Mouse (Mus musculus): Measurements from ENCODE around the gene AI661453. TPM values are rescaled to one million over a fixed set of nuclear protein-coding genes. Genes with fewer than 3 reads are reported as not detected.
"Not testable (repeated sequence)": the region's sequence is repeated elsewhere in the genome, so short reads cannot be mapped to it uniquely, and the experiment has no call there.

AI661453 gene
- under 1 TPM in 3 of 4 experiments, not detected in 1; 0.16 to 0.64 (median 0.19) TPM for total RNA-seq (2022)

DNA sequence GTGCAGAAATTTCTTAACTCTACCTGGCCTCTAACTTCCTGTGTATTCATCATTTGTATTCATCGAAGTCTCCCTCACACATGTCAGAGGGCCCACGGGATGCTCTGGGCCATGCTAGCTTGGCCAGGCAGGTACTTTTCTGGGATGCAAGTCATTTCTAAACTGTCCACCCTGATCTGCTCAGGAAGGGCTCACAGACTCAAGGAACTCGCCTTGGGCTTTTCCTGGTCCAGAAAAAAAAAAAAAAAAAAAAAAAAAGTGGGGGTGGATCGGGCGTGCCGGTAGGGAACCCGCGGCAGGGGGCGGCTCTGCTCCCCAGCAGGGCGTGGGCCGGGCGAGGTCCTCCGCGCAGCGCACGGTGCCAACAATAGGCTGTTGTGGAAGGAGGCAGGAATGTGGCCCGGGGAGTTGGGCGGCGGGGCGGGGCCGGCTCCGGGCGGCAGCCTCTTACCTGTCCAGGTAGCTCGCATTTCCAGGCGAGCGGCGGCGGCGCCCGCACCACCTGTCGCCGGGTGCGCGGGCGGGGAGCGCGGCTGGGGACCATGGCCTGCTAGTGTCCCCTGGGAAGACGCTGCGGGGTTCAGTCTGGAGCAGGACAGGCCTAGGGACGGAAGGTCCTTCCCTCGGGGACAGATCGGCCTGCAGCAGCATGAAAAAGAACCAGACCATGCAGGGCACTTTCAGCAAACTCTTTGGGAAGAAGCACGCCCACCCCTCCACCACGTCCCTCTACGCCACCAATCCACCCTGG, at the start of gene AI661453:
TSS of gene AI661453 (plus strand) at position 460 of the 751 bp plus-strand sequence.
- no peak for DNase-seq (ENCODE audit: low spot score in 2 of 2)

DNA sequence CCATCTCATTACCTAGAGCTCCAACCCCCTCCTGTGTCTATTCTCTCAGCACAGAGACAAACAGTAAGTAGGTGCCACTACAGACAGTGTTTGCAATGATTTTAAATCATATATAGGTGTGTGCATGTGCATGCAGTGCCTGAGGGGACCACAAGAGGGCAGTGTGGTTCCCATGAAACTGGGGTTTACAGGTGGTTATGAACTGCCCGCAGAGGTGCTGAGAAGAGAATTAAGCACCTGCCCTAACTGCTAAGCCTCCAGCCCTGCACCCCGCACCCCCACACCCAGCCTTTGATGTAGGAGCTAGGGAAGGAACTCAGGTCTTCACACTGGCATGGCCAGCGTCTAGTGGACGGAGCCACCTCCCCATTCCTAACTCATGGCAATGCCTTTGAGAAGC, 49.8 kb upstream of the AI661453 start:
- no peak for DNase-seq (ENCODE audit: low spot score in 2 of 2)

DNA sequence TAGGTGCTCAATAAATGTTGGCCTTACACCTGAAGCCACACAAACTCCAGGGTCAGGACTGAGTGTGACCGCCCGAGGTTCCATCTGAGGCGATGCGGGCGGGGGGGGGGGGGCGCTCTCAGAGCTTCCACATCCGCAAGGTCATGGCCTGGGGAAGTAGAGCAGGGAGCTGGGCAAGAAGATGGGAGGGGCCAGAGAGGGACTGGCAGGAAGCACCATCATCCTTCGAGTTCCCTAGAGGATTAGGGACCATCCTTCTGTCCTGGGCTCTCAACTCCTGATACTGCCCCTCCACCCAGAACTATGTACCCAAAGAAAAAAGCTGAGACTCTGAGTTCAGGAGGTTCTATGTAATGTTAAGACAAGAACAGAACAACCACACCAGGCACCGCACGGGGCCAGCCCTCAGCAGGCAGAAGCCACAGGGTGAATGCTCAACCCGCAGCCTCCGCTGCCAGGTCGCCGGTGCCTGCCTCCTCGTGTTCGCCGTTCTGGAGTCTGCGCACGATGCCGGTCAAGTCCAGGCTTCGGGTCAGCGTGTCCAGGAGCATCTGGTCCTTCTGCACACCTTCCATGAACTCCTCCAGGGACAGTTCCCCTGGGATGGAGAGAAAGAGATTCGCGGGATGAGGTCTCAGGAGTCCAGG, 42.1 kb upstream of the AI661453 start:
- no peak for DNase-seq (ENCODE audit: low spot score in 2 of 2)

DNA sequence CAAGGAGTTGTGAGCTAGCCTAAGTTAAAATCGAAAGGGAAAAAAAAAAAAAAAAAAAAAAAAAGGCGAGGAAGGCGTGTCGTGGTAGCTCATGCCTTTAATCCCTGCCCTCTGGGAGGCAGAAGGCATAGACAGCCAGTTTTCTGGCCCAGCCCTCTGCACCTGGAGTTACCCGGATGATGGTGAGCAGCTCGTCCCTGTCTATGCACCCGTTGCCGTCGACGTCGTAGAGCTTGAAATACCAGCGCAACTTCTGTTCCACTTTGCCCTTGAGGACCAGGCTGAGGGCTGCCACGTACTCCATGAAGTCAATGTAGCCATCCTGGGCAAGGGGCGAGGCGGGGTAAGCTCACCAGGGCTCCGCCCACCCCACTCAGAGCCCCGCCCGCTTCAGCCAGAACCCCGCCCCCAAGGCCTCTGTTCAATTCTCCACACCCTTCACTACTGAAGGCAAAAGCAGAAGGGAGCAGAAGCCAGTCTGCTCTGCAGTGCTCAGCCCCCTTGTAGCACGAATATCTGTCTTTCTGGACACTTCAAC, 41.0 kb upstream of the AI661453 start:
- no peak for DNase-seq (ENCODE audit: low spot score in 2 of 2)

DNA sequence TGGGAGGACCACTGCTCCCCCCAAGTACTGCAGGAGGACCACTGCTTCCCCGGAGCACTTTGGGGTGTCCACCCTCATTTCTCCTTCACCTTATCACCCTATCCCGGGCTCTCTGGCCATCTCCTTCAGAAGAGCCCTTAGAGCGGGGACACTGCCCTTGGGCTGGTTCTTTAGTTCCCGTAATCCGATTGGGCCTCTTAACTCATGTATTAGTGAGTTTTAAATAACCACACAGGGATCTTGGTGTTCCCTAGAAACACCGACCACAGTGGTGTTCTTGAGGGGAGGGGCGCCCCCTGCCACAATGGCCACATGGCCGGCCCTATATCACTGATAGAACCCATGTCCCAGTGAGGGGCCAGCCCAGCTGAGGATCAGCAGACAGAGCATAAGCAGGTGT, 37.3 kb upstream of the AI661453 start:
- DNase-seq (ENCODE audit: low spot score in 2 of 2) = no peak

DNA sequence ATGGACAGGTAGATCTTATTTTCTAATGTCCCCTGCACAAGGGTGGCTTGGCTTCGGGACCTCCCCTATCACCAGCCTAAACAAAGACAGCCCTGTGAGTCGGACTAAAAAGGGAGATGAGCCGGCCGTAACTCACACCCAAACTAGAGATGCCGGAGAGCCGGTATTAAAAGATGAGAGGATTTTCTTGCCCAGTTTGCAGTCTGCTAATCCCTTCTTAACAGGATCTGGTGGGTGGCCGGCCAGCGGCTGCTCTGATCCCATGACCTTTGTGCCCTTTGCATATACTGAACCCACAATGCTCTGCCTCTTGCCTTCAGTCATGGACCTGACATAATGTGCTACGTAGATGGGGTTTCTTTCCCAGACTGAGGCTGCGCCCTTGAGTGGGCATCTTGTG, 36.0 kb upstream of the AI661453 start, which contains the start of gene Guca1a:
TSS of gene Guca1a (minus strand) at position 134 of the 400 bp plus-strand sequence.
- DNase-seq (ENCODE audit: low spot score in 2 of 2) = no peak

DNA sequence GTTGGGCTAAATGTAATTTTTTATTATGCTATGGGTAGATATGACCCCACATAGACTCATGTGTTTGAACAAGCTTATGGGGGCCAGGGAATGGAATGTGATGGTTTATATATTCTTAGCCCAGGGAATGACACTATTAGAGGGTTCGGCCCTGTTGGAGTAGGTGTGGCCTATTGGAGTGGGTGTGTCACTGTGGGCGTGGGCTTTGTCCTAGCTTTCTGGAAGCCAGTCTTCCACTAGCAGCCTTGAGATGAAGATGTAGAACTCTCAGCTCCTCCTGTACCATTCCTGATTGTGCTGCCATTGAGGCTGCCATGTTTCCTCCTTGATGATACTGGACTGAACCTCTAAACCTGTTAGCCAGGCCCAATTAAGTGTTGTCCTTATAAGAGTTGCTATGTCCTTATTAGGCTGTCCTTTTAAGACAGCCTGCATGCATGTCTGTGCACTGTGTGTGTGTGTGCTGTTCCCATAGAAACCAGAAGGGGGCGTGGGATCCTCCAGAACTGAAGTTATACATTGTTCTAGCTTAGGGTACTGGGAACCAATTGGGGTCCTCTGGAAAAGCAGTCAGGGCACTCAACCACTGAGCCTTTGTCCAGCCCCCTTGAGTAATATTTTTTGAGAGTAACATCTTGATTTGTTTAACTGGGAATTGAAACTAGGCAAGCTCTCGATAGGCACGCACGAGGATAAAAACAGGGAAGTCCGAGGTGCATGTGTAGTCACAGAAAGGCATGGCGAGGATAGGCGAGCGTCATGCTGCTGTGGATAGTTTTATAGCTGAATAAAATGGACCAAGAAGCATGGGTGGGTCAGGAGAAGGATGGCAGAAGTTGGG, 28.5 kb upstream of the AI661453 start:
- DNase-seq (ENCODE audit: low spot score in 2 of 2) = no peak

DNA sequence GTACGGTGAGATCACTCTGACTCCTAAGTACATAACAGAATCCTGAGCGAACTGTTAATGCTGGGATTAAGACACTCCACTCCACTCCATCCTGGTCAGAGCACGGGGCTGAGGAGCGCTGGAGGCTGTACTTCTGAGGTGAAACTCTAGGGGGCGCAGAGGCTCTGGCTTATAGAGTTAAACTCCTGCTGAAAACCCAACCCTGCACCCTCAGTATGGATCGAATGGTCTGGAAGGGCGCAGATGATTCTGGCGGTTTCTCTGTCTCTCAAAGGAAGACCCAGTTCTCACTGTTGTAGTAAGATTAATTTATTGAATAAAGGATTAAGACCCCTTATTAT, 27.9 kb upstream of the AI661453 start:
- DNase-seq (ENCODE audit: low spot score in 2 of 2) = peak in 1 of 2 experiments; percentile 15

DNA sequence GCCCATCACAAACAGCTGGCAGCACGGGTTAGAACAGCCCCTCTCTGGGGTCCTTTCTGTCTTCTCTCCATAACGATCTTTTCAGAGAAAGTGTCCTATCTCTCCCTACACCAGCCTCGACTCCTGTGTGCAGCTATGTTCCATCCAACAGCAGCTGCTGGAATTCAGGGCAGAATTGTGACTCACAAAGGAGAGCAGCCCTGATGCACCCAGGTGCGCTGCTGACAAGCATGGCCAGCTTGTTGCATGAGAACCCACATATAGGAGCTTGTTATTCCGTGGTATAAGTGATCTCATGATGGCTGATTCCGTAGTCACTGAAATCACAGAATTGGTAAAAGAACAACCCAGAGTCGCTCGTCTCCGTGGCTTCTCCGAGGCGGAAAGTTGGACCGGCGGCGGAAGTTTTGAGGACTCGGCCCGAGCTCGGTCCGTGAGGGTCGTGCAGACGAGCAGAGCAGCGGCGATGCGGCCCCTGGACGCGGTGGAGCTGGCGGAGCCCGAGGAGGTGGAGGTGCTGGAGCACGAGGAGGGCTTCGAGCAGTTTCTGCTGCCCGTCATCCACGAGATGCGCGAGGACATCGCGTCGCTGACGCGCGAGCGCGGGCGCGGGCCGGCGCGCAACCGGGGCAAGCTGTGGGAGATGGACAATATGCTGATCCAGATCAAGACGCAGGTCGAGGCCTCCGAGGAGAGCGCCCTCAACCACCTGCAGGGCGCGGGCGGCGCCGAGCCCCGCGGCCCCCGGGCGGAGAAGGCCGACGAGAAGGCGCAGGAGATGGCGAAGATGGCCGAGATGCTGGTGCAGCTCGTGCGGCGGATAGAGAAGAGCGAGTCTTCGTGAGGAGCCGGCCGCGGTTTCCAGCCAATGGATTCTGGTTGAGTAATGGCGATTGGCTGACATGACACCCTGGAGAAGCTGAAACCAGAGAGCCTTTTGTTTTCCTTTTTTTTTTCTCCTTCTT, 26.2 kb upstream of the AI661453 start:
- not testable (repeated sequence) for DNase-seq (ENCODE audit: low spot score in 2 of 2)

DNA sequence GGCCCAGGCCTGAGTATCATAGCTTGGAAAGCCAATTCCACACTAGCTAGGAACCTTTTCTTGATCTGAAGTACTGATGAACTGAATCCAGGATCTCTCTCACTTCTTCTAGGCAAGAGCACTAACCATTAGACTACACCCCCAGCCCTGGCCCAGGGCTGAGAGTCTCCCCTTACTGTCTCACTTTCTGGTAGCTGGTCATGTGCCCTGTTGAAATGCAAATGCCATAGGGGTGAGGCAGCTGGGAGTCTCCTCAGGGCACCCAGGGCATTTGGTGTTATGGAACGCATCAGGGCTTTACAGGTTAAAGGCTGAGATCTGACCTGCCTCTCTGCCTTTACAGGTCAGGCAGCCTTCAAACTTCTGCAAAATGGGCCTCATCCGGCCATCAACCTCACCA, 16.2 kb upstream of the AI661453 start:
- DNase-seq (ENCODE audit: low spot score in 2 of 2) = no peak

DNA sequence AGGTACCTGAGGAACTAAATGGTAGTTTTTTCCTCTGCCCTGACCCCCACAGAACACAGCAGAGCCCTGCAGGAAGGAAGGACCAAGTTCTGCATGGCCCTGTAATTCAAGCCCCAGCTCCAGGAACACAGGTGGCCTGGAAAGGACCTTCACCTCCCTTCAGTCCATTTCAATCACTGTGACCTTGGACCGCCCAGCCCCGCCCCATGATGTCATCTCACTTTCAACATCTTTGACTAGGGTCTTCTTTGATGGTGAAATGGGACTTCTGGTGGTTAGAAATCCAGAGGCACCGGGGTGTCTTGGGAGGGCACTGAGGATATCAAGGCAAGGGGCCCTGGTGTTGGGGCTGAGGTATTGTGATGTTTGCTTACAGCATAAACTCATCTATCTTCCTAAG, 14.8 kb upstream of the AI661453 start:
- no peak for DNase-seq (ENCODE audit: low spot score in 2 of 2)

DNA sequence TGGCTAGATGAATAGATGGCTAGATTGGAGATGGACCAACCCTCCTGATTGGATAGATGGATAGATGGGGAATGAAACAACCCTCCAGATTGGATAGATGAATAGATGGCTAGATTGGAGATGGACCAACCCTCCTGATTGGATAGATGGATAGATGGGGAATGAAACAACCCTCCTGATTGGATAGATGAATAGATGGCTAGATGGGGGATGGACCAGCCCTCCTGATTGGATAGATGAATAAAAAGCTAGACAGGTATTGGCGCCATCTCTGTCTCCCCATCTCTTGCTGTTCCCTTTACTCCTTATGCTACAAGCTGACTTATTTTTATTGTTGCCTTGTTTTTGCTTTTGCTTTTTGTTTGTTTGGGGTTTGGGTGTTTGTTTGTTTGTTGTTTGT, 13.8 kb upstream of the AI661453 start:
- DNase-seq (ENCODE audit: low spot score in 2 of 2) = not testable (repeated sequence)

DNA sequence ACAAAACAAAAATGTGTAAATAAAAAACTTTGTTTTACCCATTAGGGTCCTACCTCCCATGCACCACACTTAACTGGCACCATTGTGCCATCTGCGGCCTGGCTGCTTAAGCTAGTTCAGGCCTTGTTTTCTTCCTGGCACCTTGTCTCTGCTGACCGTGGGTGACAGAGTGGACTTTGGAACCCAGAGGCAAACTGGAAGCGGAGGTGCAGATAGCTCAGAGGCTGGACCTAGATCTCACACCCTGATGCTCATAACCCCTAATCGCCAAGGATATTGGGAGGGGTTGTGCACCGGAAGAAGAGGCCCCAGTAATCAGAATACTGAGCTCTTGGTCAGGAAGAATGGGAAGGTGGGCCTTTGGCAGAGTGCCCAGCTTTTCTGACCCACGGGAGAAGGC, 12.2 kb upstream of the AI661453 start:
- no peak for DNase-seq (ENCODE audit: low spot score in 2 of 2)

DNA sequence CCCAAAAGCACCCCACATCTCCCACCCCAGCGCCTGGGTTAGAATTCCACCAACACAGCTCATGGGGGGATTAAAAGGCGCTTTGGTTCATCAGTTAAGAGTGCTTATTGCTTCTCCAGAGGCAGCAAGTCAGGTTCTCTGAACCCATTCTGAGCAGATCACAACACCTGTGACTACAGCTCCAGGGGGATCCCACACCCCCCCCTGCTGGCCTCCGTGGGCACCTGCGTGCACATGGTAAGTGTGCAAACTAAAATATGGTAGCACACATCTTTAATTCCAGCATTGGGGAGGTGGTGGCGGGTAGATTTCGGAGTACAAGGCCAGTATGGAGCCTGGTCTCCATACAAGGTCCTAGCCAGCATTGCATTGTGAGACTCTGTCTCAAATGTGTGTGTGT, 9.1 kb upstream of the AI661453 start:
- no peak for DNase-seq (ENCODE audit: low spot score in 2 of 2)

DNA sequence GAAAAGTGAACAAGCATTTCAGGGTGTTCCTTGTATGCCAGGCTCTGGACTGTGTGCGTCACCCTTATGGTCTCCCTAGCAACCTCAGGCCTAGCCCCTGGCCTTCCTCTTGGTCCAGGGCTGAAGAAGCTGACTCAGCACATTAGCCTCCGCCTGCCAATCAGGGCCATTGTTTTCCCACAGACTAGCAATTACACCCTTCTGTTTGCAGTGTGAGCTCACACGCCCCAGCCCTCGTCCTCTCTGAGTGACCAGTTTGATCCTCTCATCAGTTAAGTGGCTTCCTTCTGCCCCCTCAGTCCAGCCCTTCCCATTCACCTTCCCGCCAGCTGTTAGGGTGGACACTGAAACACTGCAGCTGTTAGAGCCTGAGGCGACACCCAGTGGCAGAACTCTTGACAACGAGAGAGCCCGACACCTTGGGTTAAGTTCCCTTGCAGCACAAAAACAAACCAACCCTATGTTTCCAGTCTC, 7.5 kb upstream of the AI661453 start:
- no peak for DNase-seq (ENCODE audit: low spot score in 2 of 2)

DNA sequence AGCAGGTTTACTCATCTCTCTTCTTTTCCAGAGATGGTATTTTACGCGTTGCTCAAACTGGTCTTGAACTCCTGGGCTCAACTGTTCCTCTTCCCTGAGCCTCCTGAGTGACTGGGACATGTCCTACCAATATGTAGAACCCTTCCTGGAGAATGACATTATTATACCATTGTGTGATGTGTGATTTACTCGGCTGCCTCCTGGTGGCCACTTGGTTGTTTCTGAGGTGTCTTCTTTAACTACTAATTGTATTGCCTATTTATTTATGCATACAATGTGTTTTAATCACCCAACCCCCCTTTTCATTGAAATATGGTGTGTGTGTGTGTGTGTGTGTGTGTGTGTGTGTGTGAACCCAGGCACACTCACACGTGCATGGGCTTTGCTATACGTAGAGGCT, 5.6 kb upstream of the AI661453 start:
- no peak for DNase-seq (ENCODE audit: low spot score in 2 of 2)

DNA sequence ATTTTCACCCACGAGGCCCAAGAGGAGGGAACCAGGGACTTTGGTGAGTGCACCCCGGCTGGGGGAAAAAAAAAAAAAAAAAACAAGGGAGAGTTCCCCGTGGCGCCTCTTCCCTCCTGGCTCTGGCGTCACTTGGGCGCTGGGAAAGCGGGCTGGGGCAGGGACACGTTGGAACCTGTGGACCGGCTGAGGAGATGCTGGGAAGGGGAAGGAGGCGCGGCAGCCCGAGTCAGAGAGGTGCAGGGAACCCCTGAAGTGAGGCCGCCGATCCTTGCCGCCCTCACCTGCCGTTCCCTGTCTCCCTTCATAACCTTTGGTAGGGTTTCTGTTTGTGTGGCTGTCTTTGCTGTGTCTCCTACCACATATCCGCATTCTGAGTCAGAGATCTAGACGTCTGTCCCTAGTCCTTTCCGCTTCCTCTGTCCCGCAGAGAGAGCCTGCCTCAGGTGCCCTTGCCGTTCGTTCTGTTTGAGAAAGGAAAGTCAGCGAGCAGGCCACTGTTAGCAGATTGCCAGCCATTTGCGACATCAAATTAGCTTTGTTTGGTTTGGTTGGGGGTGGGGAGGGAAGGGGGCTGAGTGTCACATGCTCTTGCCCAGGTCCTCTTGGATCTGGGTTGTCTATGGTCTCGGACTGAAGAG, 612 bp downstream of the AI661453 start, which contains the start of gene 1700001C19Rik:
TSS of gene 1700001C19Rik (minus strand) at position 470 of the 641 bp plus-strand sequence.
- DNase-seq (ENCODE audit: low spot score in 2 of 2) = no peak

DNA sequence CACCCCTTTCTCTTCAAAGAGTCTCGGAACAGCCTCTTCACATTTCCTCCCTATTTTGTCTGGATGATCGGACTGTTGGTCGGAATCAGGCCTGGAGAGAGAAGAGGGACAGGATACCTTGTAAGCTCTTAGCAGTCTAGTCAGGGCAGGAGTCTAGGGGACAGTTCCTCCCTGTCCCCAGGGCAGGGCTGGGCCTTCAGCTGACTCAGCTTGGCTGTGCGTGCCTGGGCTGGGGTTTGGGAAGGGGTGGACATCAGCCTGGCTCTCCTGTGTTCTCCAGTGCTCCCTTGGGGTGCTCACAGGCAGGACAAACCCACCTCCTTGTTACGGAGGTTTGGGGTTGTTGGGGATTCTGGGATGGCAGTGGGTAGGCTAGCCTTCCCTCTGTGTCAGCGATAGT, 2.2 kb downstream of the AI661453 start:
- no peak for DNase-seq (ENCODE audit: low spot score in 2 of 2)

DNA sequence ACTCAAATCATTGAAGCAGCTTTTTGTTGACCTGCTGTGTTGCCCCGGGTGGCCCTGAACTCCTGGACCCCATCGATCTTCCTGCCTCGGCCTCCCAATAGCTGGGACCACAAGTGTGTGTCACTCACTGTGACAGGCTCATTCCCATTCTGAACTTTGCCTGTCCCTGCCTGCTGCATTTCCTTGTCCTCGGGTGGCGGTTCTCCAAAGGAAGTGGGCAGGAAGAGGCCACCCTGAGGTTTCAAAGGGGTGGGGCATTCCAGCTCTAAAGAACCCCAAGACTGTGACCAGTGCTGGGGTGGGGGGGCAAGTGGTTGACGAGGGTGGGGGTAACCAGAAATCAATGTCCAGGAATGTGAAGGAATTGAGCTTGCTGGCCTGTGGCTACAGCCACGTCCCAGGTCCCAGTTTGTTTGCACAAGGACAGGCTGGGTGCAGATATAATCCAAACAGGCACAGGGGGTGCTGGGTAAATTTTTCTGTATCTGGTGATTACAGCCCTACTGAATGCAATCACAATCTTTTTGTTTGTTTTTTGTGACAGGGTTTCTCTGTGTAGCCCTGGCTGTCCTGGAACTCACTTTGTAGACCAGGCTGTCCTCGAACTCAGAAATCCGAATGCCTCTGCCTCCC, 3.1 kb downstream of the AI661453 start:
- DNase-seq (ENCODE audit: low spot score in 2 of 2) = no peak

Data from gastrocnemius, adult 8-10 months (tissue).